Mouse (Mus musculus) small intestine, adult 2 months (tissue): ENCODE results near the gene Sept9.
A peak's percentile ranks its signal among the peaks of the same experiment; 100 is the strongest.

Experiments
- CTCF ChIP-seq: fragments of 200-500 bp; IDR thresholded peaks from 2 replicates; pipeline ENCODE4 v1.5.1; 2012; ENCODE audit warnings: low read depth, mild to moderate bottlenecking, control low read depth, inconsistent platforms, low read length, moderate library complexity, mixed read lengths; ENCODE audit not compliant: insufficient replicate concordance, insufficient read length; ENCODE audit errors: extremely low read depth
- POLR2A ChIP-seq: fragments of 200-500 bp; IDR thresholded peaks from 2 replicates; pipeline ENCODE4 v1.6.1; 2012; ENCODE audit warnings: low read depth, mild to moderate bottlenecking, control low read depth, inconsistent platforms, low read length, moderate library complexity

DNA sequence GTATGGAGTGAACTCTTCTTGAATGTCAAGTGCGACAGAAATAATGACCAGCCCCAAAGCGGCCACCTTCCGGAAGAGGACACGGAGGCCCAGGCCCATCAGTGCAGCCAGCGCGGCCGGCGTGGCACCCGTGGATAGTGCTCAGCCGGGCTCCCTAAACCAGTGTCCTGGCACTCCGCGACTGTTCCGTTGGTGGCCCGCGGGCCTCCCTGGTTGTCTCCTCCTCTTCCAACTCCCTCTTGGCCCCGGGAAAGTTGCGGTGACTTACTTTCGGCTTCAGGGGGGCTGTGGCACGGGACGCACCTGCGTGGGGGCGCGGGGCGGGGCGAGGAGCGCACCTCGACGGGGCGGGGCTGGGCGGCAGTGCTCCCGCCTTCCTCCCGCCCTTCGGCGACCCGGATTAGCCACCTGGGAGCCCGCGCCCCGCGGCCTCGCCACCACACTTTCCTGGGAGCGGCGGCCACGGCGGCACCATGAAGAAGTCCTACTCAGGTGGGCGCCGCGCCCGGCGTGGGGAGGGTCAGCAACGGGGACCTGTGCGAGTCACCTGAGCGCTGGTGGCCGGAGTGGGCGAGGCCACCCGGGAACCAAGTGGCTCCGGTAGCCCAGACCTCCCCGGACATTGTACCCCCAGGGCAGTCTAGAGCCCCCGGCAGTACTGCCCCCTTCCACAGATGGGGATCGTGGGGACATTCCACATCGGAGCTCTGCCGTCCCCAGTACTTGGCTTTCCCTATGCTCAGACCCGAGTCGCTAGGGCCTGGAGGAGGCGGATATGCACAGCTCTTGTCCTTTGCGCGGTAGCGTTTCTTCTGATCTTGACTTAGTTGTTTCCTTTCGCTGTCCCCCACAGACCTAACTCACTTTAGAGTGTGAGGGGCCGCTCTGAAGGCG, at the start of gene Sept9:
- TF ChIP-seq POLR2A (peak; percentile 67; the same call in 1 of the 2 replicates), CTCF (no peak)
